Mouse (Mus musculus) midbrain, embryonic 16.5 days (tissue): ENCODE data around the gene Clec3a. TPM values are rescaled to one million over a fixed set of nuclear protein-coding genes. Genes with fewer than 3 reads are reported as not detected.

Source experiments
- ATAC-seq: fragments of 200-750 bp; cut with Nextera tagmentation; 2 replicates; pipeline ENCODE4 v1.8.0; 2017; ENCODE audit warnings: moderate TSS enrichment
- H3K27ac ChIP-seq: fragments of 300-500 bp; sonication (generic); 2 replicates; pipeline ENCODE4 v1.5.1; 2014; ENCODE audit warnings: mild to moderate bottlenecking, low read length, mixed read lengths
- H3K27me3 ChIP-seq: fragments of 300-500 bp; sonication (generic); 2 replicates; pipeline ENCODE4 v1.6.1; 2014; ENCODE audit warnings: low read depth, low read length, mixed read lengths; ENCODE audit not compliant: control insufficient read depth, insufficient read depth
- H3K36me3 ChIP-seq: fragments of 300-500 bp; sonication (generic); 2 replicates; pipeline ENCODE4 v1.6.1; 2014; ENCODE audit warnings: mild to moderate bottlenecking, low read length, moderate library complexity, mixed read lengths; ENCODE audit not compliant: control insufficient read depth, insufficient read depth
- H3K4me1 ChIP-seq: fragments of 300-500 bp; sonication (generic); 2 replicates; pipeline ENCODE4 v1.6.1; 2014; ENCODE audit warnings: mild to moderate bottlenecking, low read length, mixed read lengths; ENCODE audit not compliant: control insufficient read depth, insufficient read depth
- H3K4me2 ChIP-seq: fragments of 300-500 bp; sonication (generic); 2 replicates; pipeline ENCODE4 v1.6.1; 2014; ENCODE audit warnings: mild to moderate bottlenecking, low read length, mixed read lengths
- H3K4me3 ChIP-seq: fragments of 300-500 bp; sonication (generic); 2 replicates; pipeline ENCODE4 v1.5.1; 2014; ENCODE audit warnings: low read depth, mild to moderate bottlenecking, low read length, moderate library complexity, mixed read lengths
- H3K9ac ChIP-seq: fragments of 300-500 bp; sonication (generic); 2 replicates; pipeline ENCODE4 v1.6.1; 2014; ENCODE audit warnings: low read depth, low read length, mixed read lengths
- H3K9me3 ChIP-seq: fragments of 300-500 bp; sonication (generic); replicated peaks from 2 replicates; pipeline ENCODE4 v1.6.1; 2014; ENCODE audit warnings: mild to moderate bottlenecking, low read length, mixed read lengths; ENCODE audit not compliant: control insufficient read depth, poor library complexity, severe bottlenecking
- WGBS: fragments of 180-500 bp; shearing (Covaris S2); extraction: QIAGEN DNeasy Blood & Tissue Kit; methylation state at CpG from one replicate; pipeline ENCODE4 v1.1.7; 2014; 5-methylcytosine and 5-hydroxymethylcytosine counted together
- polyA plus RNA-seq: library from polyadenylated mRNA; unstranded; fragments of >200 nt; fragmentation: Nextera tagmentation; extraction: Ambion mirVana; gene quantifications from 2 replicates; pipeline ENCODE4 v1.2.1, GENCODE M21; 2015

Gene Clec3a
- polyA plus RNA-seq, 1 experiment from 2014 or later: not detected

- Histone ChIP-seq H3K4me2 (no peak overlapping the region), H3K9me3 (no peaks in the 10 kb centered on the region), H3K27me3 (no peaks in the 10 kb centered on the region), H3K27ac (no peak overlapping the region), H3K4me3 (no peak overlapping the region), H3K36me3 (no peaks in the 10 kb centered on the region; the same call in 1 of the 2 replicates), H3K4me1 (peaks cover 4% of the 10 kb centered on the region; the same call in 1 of the 2 replicates), H3K9ac (no peak overlapping the region)
- 92% methylated on average over 7 of the region's 7 CpGs for WGBS
- no peak for ATAC-seq
Measured at GRCm38 (mm10) chr8:114446884-114447283, 29.0 kb downstream of the Clec3a start.

DNA sequence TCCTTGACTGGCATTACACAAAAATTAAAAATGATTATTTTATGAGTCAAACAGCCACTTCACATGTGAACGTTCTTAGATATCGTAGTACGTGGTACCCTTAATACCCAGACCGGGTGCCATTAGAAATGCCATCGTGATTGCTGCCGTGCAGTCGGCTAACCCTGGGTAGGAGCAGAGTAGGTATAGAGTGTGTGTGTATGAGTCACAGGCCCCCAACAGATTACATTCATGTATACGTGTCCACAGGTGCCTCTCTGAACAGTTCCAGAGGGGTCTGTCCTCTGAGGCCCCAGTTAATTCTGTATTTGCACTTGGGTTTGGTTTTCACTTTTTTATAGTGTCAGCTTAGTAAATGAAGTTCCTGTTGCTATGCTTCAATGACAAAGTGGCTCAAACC is 34.4 kb downstream of the Clec3a start:
- no peak overlapping the region for H3K4me3 ChIP-seq
- ATAC-seq: 0 out of 2 replicates have a peak, but pooled peaks have one; percentile 51
- H3K4me2 ChIP-seq: no peak overlapping the region
- H3K27ac ChIP-seq: no peak overlapping the region
- peaks cover 9% of the 10 kb centered on the region; the same call in 1 of the 2 replicates for H3K4me1 ChIP-seq
- 94% methylated on average over 8 of the region's 8 CpGs for WGBS
- no peaks in the 10 kb centered on the region for H3K9me3 ChIP-seq
- no peak overlapping the region for H3K9ac ChIP-seq
- H3K27me3 ChIP-seq: no peaks in the 10 kb centered on the region
- H3K36me3 ChIP-seq: no peaks in the 10 kb centered on the region

DNA sequence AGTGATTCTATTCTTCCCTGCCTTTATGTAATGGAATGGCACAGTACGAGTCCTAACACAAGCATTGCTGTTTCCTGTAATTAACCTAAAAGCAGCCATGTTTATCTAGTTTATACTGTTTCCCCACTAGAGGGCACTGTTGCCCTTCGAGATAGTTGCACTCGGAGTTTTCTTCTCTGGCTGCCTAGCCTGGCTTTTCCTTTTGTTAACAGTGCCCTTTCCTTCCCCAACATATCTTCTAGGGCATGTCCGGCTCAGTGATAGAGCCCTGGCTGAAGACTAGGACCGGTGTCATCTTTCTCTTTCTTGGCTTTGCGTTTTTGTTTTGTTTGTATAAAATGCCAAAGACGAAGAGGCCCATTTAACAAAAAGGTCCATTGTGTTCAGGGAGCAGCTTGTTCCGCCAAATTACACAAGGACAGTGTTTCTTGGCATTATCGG is 34.9 kb downstream of the Clec3a start:
- WGBS: 6% methylated on average over 9 of the region's 9 CpGs
- H3K4me3 ChIP-seq: no peak overlapping the region
- 0 out of 2 replicates have a peak overlapping the region, but pooled peaks have one; percentile 41 for H3K9ac ChIP-seq
- H3K36me3 ChIP-seq: no peaks in the 10 kb centered on the region
- no peak for ATAC-seq
- H3K27me3 ChIP-seq: no peaks in the 10 kb centered on the region
- H3K4me2 ChIP-seq: peak overlapping the region; percentile 42
- H3K27ac ChIP-seq: no peak overlapping the region
- H3K4me1 ChIP-seq: peaks cover 9% of the 10 kb centered on the region; the same call in 1 of the 2 replicates
- no peaks in the 10 kb centered on the region for H3K9me3 ChIP-seq

DNA sequence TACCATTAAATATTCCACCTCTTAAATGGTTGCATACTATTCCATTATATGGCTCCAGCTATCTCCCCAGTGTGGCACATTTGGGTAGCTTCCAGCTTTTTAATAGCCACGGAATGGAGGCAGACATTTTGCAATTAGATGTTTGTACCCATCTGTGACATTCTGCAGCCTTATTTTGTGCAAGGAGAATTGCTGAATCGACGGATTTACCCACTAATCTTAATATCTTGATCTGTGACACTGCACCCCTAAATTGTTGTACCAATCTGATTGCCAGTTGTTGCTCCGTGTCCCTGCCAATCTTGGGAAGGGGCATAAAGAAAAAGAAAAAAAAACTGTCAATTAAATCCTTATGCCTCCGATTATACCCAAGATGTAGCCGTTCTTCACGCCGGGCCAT is 37.4 kb downstream of the Clec3a start:
- Histone ChIP-seq H3K9ac (no peak overlapping the region), H3K4me1 (peaks cover 9% of the 10 kb centered on the region; the same call in 1 of the 2 replicates), H3K36me3 (no peaks in the 10 kb centered on the region), H3K9me3 (no peaks in the 10 kb centered on the region), H3K4me2 (no peak overlapping the region), H3K4me3 (no peak overlapping the region), H3K27me3 (no peaks in the 10 kb centered on the region), H3K27ac (no peak overlapping the region)
- ATAC-seq: no peak
- 89% methylated on average over 8 of the region's 8 CpGs for WGBS

- H3K4me3 ChIP-seq: no peak overlapping the region
- 78% methylated on average over 15 of the region's 15 CpGs for WGBS
- H3K36me3 ChIP-seq: no peaks in the 10 kb centered on the region
- H3K27ac ChIP-seq: no peak overlapping the region
- peaks cover 5% of the 10 kb centered on the region; the same call in 1 of the 2 replicates for H3K4me1 ChIP-seq
- no peak for ATAC-seq
- H3K4me2 ChIP-seq: no peak overlapping the region
- H3K27me3 ChIP-seq: peaks cover 2% of the 10 kb centered on the region
- no peak overlapping the region for H3K9ac ChIP-seq
- H3K9me3 ChIP-seq: no peaks in the 10 kb centered on the region
Measured at GRCm38 (mm10) chr8:114455953-114456352, 38.1 kb downstream of the Clec3a start.

- peaks cover 4% of the 10 kb centered on the region; the same call in 1 of the 2 replicates for H3K4me1 ChIP-seq
- H3K9me3 ChIP-seq: no peaks in the 10 kb centered on the region
- H3K4me2 ChIP-seq: no peak overlapping the region
- no peak overlapping the region for H3K9ac ChIP-seq
- peaks cover 2% of the 10 kb centered on the region for H3K27me3 ChIP-seq
- WGBS: 73% methylated on average over 25 of the region's 25 CpGs
- ATAC-seq: no peak
- H3K27ac ChIP-seq: no peak overlapping the region
- H3K36me3 ChIP-seq: no peaks in the 10 kb centered on the region
- no peak overlapping the region for H3K4me3 ChIP-seq
Measured at GRCm38 (mm10) chr8:114458113-114458784, 40.4 kb downstream of the Clec3a start.

DNA sequence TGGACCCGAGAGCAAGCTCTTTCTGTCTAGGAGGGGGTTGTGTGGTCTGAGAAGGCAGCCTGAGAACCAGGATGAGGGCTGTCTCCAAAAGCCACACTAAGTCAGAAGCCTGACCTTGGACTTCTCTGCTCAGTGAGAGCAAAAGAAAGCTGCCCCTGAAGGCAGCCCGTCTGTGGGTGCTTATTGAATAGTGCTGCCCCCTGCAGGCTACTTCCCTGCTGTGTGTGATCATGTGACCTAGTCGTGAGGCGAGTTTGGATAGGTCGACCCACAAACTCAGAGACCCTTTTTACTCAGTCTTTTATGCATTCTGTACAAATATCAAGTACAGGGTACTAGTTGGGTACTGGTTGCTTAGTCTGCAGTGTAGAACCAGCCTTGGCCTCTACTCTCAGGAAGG is 42.7 kb downstream of the Clec3a start:
- WGBS: 69% methylated on average over 5 of the region's 5 CpGs
- H3K9ac ChIP-seq: no peak overlapping the region

DNA sequence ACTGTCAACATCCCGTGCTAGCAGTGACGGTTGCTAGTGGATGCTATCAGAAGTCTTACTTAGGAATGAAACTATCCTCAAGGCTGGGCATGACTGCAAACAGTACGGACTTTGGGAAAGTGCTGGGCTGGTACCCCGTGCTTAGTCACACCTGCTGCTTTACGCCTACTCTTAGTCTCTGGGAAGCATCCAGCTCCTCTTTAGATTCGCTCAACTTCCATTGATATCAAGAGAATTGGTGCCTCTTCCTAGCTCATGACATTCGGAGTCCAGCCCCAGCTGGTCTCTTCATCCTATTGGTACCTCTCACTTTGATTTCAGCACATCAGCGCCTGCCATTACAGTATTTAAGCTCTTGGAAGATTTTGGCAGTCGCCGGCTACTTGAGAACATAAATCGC is 44.7 kb downstream of the Clec3a start:
- no peak overlapping the region for H3K27ac ChIP-seq
- H3K9ac ChIP-seq: no peak overlapping the region
- no peak overlapping the region for H3K4me2 ChIP-seq
- 86% methylated on average over 11 of the region's 11 CpGs for WGBS
- no peaks in the 10 kb centered on the region for H3K9me3 ChIP-seq
- peaks cover 5% of the 10 kb centered on the region; the same call in 1 of the 2 replicates for H3K4me1 ChIP-seq
- no peak overlapping the region for H3K4me3 ChIP-seq
- H3K36me3 ChIP-seq: no peaks in the 10 kb centered on the region
- peaks cover 2% of the 10 kb centered on the region for H3K27me3 ChIP-seq
- ATAC-seq: no peak

More for the DNA sequence above, 42.7 kb downstream of the Clec3a start:
- Histone ChIP-seq H3K27ac (no peak overlapping the region), H3K4me3 (no peak overlapping the region), H3K4me2 (no peak overlapping the region), H3K4me1 (peaks cover 5% of the 10 kb centered on the region; the same call in 1 of the 2 replicates), H3K36me3 (no peaks in the 10 kb centered on the region), H3K27me3 (peaks cover 2% of the 10 kb centered on the region), H3K9me3 (no peaks in the 10 kb centered on the region)
- no peak for ATAC-seq

DNA sequence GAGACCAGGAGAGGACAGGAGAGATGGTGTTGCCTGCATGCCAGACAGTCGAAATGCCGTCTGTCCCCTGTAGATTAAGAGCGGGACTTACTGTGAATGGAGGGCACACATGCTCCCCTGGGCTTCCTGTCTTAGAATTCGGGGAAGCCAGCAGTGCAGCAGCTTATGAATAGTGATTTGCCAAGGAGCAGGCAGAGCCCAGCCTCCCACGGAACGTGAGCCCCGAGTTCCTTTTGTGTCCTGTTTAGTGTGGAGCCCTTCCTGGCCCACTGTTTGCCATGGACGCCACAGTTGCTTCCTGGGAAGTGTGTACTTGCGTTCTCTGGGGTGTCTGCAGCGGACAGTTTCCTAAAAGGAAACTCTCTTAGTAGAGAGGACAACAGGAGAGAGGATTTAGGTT is 45.4 kb downstream of the Clec3a start:
- H3K9ac ChIP-seq: no peak overlapping the region
- H3K4me3 ChIP-seq: no peak overlapping the region
- ATAC-seq: no peak
- no peak overlapping the region for H3K4me2 ChIP-seq
- H3K27ac ChIP-seq: peak overlapping the region; percentile 3; the same call in 1 of the 2 replicates
- peaks cover 5% of the 10 kb centered on the region; the same call in 1 of the 2 replicates for H3K4me1 ChIP-seq
- H3K27me3 ChIP-seq: peaks cover 2% of the 10 kb centered on the region
- WGBS: 38% methylated on average over 10 of the region's 10 CpGs
- H3K36me3 ChIP-seq: no peaks in the 10 kb centered on the region
- no peaks in the 10 kb centered on the region for H3K9me3 ChIP-seq
